Mouse (Mus musculus) midbrain, embryonic 16.5 days (tissue): ENCODE data around the gene Tex29. TPM values are rescaled to one million over a fixed set of nuclear protein-coding genes. Genes with fewer than 3 reads are reported as not detected.
A peak's percentile ranks its signal among the peaks of the same experiment; 100 is the strongest.

Source experiments
- ATAC-seq: fragments of 200-750 bp; cut with Nextera tagmentation; 2 replicates; pipeline ENCODE4 v1.8.0; 2017; ENCODE audit warnings: moderate TSS enrichment
- H3K27ac ChIP-seq: fragments of 300-500 bp; sonication (generic); 2 replicates; pipeline ENCODE4 v1.5.1; 2014; ENCODE audit warnings: mild to moderate bottlenecking, low read length, mixed read lengths
- H3K27me3 ChIP-seq: fragments of 300-500 bp; sonication (generic); 2 replicates; pipeline ENCODE4 v1.6.1; 2014; ENCODE audit warnings: low read depth, low read length, mixed read lengths; ENCODE audit not compliant: control insufficient read depth, insufficient read depth
- H3K36me3 ChIP-seq: fragments of 300-500 bp; sonication (generic); 2 replicates; pipeline ENCODE4 v1.6.1; 2014; ENCODE audit warnings: mild to moderate bottlenecking, low read length, moderate library complexity, mixed read lengths; ENCODE audit not compliant: control insufficient read depth, insufficient read depth
- H3K4me1 ChIP-seq: fragments of 300-500 bp; sonication (generic); 2 replicates; pipeline ENCODE4 v1.6.1; 2014; ENCODE audit warnings: mild to moderate bottlenecking, low read length, mixed read lengths; ENCODE audit not compliant: control insufficient read depth, insufficient read depth
- H3K4me2 ChIP-seq: fragments of 300-500 bp; sonication (generic); 2 replicates; pipeline ENCODE4 v1.6.1; 2014; ENCODE audit warnings: mild to moderate bottlenecking, low read length, mixed read lengths
- H3K4me3 ChIP-seq: fragments of 300-500 bp; sonication (generic); 2 replicates; pipeline ENCODE4 v1.5.1; 2014; ENCODE audit warnings: low read depth, mild to moderate bottlenecking, low read length, moderate library complexity, mixed read lengths
- H3K9ac ChIP-seq: fragments of 300-500 bp; sonication (generic); 2 replicates; pipeline ENCODE4 v1.6.1; 2014; ENCODE audit warnings: low read depth, low read length, mixed read lengths
- H3K9me3 ChIP-seq: fragments of 300-500 bp; sonication (generic); replicated peaks from 2 replicates; pipeline ENCODE4 v1.6.1; 2014; ENCODE audit warnings: mild to moderate bottlenecking, low read length, mixed read lengths; ENCODE audit not compliant: control insufficient read depth, poor library complexity, severe bottlenecking
- WGBS: fragments of 180-500 bp; shearing (Covaris S2); extraction: QIAGEN DNeasy Blood & Tissue Kit; methylation state at CpG from one replicate; pipeline ENCODE4 v1.1.7; 2014; 5-methylcytosine and 5-hydroxymethylcytosine counted together
- polyA plus RNA-seq: library from polyadenylated mRNA; unstranded; fragments of >200 nt; fragmentation: Nextera tagmentation; extraction: Ambion mirVana; gene quantifications from 2 replicates; pipeline ENCODE4 v1.2.1, GENCODE M21; 2015

Tex29 gene
- polyA plus RNA-seq, 1 experiment from 2014 or later: 0.23 TPM

- WGBS: 89% methylated on average over 2 of the region's 2 CpGs
- no peaks in the 10 kb centered on the region for H3K27me3 ChIP-seq
- H3K36me3 ChIP-seq: no peaks in the 10 kb centered on the region
- ATAC-seq: peak; percentile 77
- H3K4me1 ChIP-seq: peaks cover 15% of the 10 kb centered on the region
- no peak overlapping the region for H3K4me2 ChIP-seq
- H3K9ac ChIP-seq: peak overlapping the region; percentile 1; the same call in 1 of the 2 replicates
- peaks cover 5% of the 10 kb centered on the region; the same call in 1 of the 2 replicates for H3K9me3 ChIP-seq
- H3K27ac ChIP-seq: peak overlapping the region; percentile 80
- H3K4me3 ChIP-seq: no peak overlapping the region
These were observed 46.5 kb downstream of the Tex29 start for GRCm38 (mm10) chr8:11886824-11887223.

- peak overlapping the region; percentile 39; the same call in 1 of the 2 replicates for H3K9ac ChIP-seq
- ATAC-seq: no peak
- H3K27me3 ChIP-seq: no peaks in the 10 kb centered on the region
- H3K4me2 ChIP-seq: no peak overlapping the region
- H3K4me3 ChIP-seq: no peak overlapping the region
- H3K9me3 ChIP-seq: no peaks in the 10 kb centered on the region
- H3K4me1 ChIP-seq: peaks cover 15% of the 10 kb centered on the region
- WGBS: 27% methylated on average over 7 of the region's 7 CpGs
- no peaks in the 10 kb centered on the region for H3K36me3 ChIP-seq
- H3K27ac ChIP-seq: no peak overlapping the region
These were observed 49.1 kb downstream of the Tex29 start for GRCm38 (mm10) chr8:11889156-11890018.

GRCm38 (mm10) chr8:11892756-11893155 is 52.5 kb downstream of the Tex29 start:
- H3K4me3 ChIP-seq: no peak overlapping the region
- 93% methylated on average over 2 of the region's 2 CpGs for WGBS
- no peaks in the 10 kb centered on the region for H3K36me3 ChIP-seq
- no peak overlapping the region for H3K4me2 ChIP-seq
- H3K9me3 ChIP-seq: no peaks in the 10 kb centered on the region
- no peak for ATAC-seq
- H3K27me3 ChIP-seq: no peaks in the 10 kb centered on the region
- no peaks in the 10 kb centered on the region for H3K4me1 ChIP-seq
- H3K9ac ChIP-seq: no peak overlapping the region
- H3K27ac ChIP-seq: no peak overlapping the region

GRCm38 (mm10) chr8:11896022-11896662 is 55.9 kb downstream of the Tex29 start:
- WGBS: 45% methylated on average over 13 of the region's 13 CpGs
- Histone ChIP-seq H3K4me3 (no peak overlapping the region), H3K27me3 (no peaks in the 10 kb centered on the region), H3K9me3 (no peaks in the 10 kb centered on the region), H3K27ac (peak overlapping the region; percentile 40; the same call in 1 of the 2 replicates), H3K36me3 (no peaks in the 10 kb centered on the region), H3K4me2 (no peak overlapping the region), H3K4me1 (no peaks in the 10 kb centered on the region), H3K9ac (no peak overlapping the region)
- peak; percentile 39; the same call in 1 of the 2 replicates for ATAC-seq

- no peak for ATAC-seq
These were observed 56.4 kb downstream of the Tex29 start for GRCm38 (mm10) chr8:11896677-11897076.

GRCm38 (mm10) chr8:11898814-11899213 is 58.5 kb downstream of the Tex29 start:
- WGBS: 94% methylated on average over 1 of the region's 1 CpGs
- Histone ChIP-seq H3K4me1 (no peaks in the 10 kb centered on the region), H3K9ac (no peak overlapping the region), H3K4me3 (no peak overlapping the region), H3K27ac (no peak overlapping the region), H3K27me3 (no peaks in the 10 kb centered on the region), H3K36me3 (no peaks in the 10 kb centered on the region), H3K4me2 (no peak overlapping the region), H3K9me3 (no peaks in the 10 kb centered on the region)
- no peak for ATAC-seq

More at GRCm38 (mm10) chr8:11896677-11897076, 56.4 kb downstream of the Tex29 start:
- Histone ChIP-seq H3K27me3 (no peaks in the 10 kb centered on the region), H3K9me3 (no peaks in the 10 kb centered on the region), H3K4me3 (no peak overlapping the region), H3K4me1 (no peaks in the 10 kb centered on the region), H3K9ac (no peak overlapping the region), H3K36me3 (no peaks in the 10 kb centered on the region), H3K27ac (no peak overlapping the region), H3K4me2 (no peak overlapping the region)
- 56% methylated on average over 10 of the region's 10 CpGs for WGBS

Other genes with a start within 250 kb of the Tex29 start
- gene Ankrd10, start 204.7 kb upstream of the Tex29 start, polyA plus RNA-seq: 90.9 and 98.1 TPM in 2 replicates
- gene 1700016D06Rik, start 139.4 kb upstream of the Tex29 start, polyA plus RNA-seq: not detected in 2 replicates
- gene Arhgef7, start 112.8 kb upstream of the Tex29 start, polyA plus RNA-seq: 65.6 and 67.2 TPM in 2 replicates